Comparison of ENCODE assay signal across 8 mouse cellular contexts in the genomic region with DNA sequence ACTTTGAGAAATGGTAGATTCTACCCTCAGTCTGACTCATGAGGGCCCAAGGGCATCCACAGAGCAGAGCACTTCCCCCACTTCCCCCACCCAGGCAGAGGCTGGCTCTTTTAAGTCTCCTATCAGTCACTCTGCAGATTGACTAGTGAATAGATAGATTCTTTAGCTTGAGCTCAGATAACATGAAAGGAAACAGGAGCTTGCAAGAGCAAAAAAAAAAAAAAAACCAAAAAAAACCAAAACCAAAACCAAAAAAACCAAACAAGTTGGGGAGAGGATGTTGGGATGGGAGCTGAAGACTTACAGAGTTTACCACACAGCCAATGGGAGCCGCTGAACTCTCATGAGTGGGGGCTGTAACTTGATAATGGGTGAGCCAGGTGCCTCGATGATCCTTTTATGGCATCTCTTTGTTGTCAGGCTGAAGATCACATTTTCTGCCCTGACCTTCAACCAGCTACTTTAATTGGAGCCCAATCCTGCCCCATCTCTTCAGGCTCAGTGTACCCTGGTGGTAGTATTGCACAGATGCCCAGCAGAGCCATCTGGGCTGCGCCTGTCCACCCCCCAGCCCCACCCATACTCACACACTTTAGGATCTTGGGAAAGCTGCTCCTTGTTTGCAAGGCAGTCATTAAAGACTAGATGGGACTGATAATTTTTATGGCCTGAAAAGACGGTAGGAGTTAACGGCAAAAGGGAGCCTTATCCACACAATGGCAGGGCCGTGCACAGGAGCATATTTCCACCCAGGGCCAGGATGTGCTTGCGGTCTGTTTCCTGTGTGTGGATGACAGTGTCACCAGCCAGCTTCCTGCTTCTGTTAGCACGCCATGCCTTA. TPM values are rescaled to one million over a fixed set of nuclear protein-coding genes. Genes with fewer than 3 reads are reported as not detected.
A peak's percentile ranks its signal among the peaks of the same experiment; 100 is the strongest.
DNase-seq lines count a peak whose midpoint lies in the region; ATAC-seq lines count a peak whose summit lies in the region.

No protein-coding gene starts in this region.

- intact Hi-C loops in heart, postnatal 10 days (cut with DNase I), result no loop called here

- no peaks in the 10 kb centered on the region for H3K27me3 ChIP-seq in midbrain, embryonic 11.5 days (ENCODE audit: control insufficient read depth, insufficient read depth, low read length)
- no peaks in the 10 kb centered on the region for H3K27me3 ChIP-seq in midbrain, embryonic 15.5 days (replicated peaks)
- no peaks in the 10 kb centered on the region for H3K27me3 ChIP-seq in liver, embryonic 12.5 days (replicated peaks)

- DNase-seq in midbrain, embryonic 11.5 days (ENCODE audit: low spot score, missing footprints), result peak; percentile 77
- DNase-seq in heart, postnatal 10 days, result peak; percentile 29 to 50
- DNase-seq in thymus, postnatal 10 days (ENCODE audit: low spot score in 2 of 2), result peak; percentile 58 to 60
- no peak for DNase-seq in right cerebral cortex, postnatal 10 days (ENCODE audit: low spot score in 2 of 2)
- no peak for DNase-seq in ovary, postnatal 14 days (ENCODE audit: low spot score)
- DNase-seq in neural tube, embryonic 10.5 days (ENCODE audit: extremely low spot score, low spot score), result no peak

- H3K9ac ChIP-seq in midbrain, embryonic 11.5 days (ENCODE audit: low read length), result no peak overlapping the region
- H3K9ac ChIP-seq in midbrain, embryonic 15.5 days, result no peak overlapping the region
- no peak overlapping the region for H3K9ac ChIP-seq in liver, embryonic 12.5 days

- H3K4me1 ChIP-seq in midbrain, embryonic 11.5 days (ENCODE audit: control insufficient read depth, insufficient read depth, low read length), result no peaks in the 10 kb centered on the region
- H3K4me1 ChIP-seq in midbrain, embryonic 15.5 days, result no peaks in the 10 kb centered on the region
- peaks cover 25% of the 10 kb centered on the region for H3K4me1 ChIP-seq in liver, embryonic 12.5 days

- WGBS in midbrain, embryonic 11.5 days, result 88% methylated on average over 8 of the region's 8 CpGs
- WGBS in midbrain, embryonic 15.5 days, result 88% methylated on average over 8 of the region's 8 CpGs
- WGBS in liver, embryonic 12.5 days (ENCODE audit: insufficient replicate concordance), result 13% methylated on average over 8 of the region's 8 CpGs

- H3K4me2 ChIP-seq in midbrain, embryonic 11.5 days, result no peak overlapping the region
- no peak overlapping the region for H3K4me2 ChIP-seq in midbrain, embryonic 15.5 days
- H3K4me2 ChIP-seq in liver, embryonic 12.5 days, result peak overlapping the region; percentile 58

- no peak for ATAC-seq in midbrain, embryonic 11.5 days (ENCODE audit: low FRiP score)
- no peak for ATAC-seq in midbrain, embryonic 15.5 days (replicated peaks)
- ATAC-seq in liver, embryonic 12.5 days, result peak; percentile 62

- no peaks in the 10 kb centered on the region for H3K36me3 ChIP-seq in midbrain, embryonic 11.5 days (ENCODE audit: control insufficient read depth, insufficient read depth, low read length)
- H3K36me3 ChIP-seq in midbrain, embryonic 15.5 days (replicated peaks), result no peaks in the 10 kb centered on the region
- no peaks in the 10 kb centered on the region for H3K36me3 ChIP-seq in liver, embryonic 12.5 days

- H3K4me3 ChIP-seq in midbrain, embryonic 11.5 days (ENCODE audit: low read depth, low read length), result no peak overlapping the region
- no peak overlapping the region for H3K4me3 ChIP-seq in midbrain, embryonic 15.5 days
- no peak overlapping the region for H3K4me3 ChIP-seq in liver, embryonic 12.5 days

- H3K27ac ChIP-seq in midbrain, embryonic 11.5 days (ENCODE audit: low read depth, low read length), result no peak overlapping the region
- no peak overlapping the region for H3K27ac ChIP-seq in midbrain, embryonic 15.5 days
- H3K27ac ChIP-seq in liver, embryonic 12.5 days, result no peak overlapping the region

- no peaks in the 10 kb centered on the region for H3K9me3 ChIP-seq in midbrain, embryonic 11.5 days (ENCODE audit: control insufficient read depth, low read length)
- H3K9me3 ChIP-seq in midbrain, embryonic 15.5 days, result no peaks in the 10 kb centered on the region
- H3K9me3 ChIP-seq in liver, embryonic 12.5 days (replicated peaks), result no peaks in the 10 kb centered on the region

RNA-seq across cellular contexts. Expression of gene Dazl, which starts 38.0 kb away (rescaled TPM):
- 0.23 TPM in 1 of 2 replicates, not detected in the other for polyA plus RNA-seq in midbrain, embryonic 11.5 days (2014; fragmentation: Nextera tagmentation; extraction: Ambion mirVana)
- 0.37 and 0.43 TPM in 2 replicates for polyA plus RNA-seq in midbrain, embryonic 15.5 days (2015; fragmentation: Nextera tagmentation; extraction: Ambion mirVana)
- total RNA-seq in heart, postnatal 10 days (2021), result under 1 TPM; 0.10 to 0.22 TPM
- 0.07 and 0.30 TPM in 2 replicates for polyA plus RNA-seq in liver, embryonic 12.5 days (2016; fragmentation: Nextera tagmentation; extraction: Ambion mirVana)

Comparison
In these comparisons a context has a peak if more than half of its experiments do, and no peak if none do; other contexts are left out.
1. DNase-seq: peak in midbrain, embryonic 11.5 days (single experiment), heart, postnatal 10 days (2 of 2) and thymus, postnatal 10 days (2 of 2); none in right cerebral cortex, postnatal 10 days (0 of 2), ovary, postnatal 14 days (single experiment) and neural tube, embryonic 10.5 days (single experiment).